Mouse (Mus musculus): ENCODE results near the gene Asrgl1.
"Not testable (repeated sequence)": the region's sequence is repeated elsewhere in the genome, so short reads cannot be mapped to it uniquely, and the experiment has no call there.

Gene Asrgl1

GRCm38 (mm10) chr19:9105101-9105685 lies 30.2 kb downstream of the Asrgl1 start:
- no peak for DNase-seq (ENCODE audit: low spot score in 2 of 2)

- DNase-seq (ENCODE audit: low spot score in 2 of 2) = no peak
Observed at GRCm38 (mm10) chr19:9103986-9104385, 31.4 kb downstream of the Asrgl1 start.

GRCm38 (mm10) chr19:9101062-9101457 lies 34.4 kb downstream of the Asrgl1 start:
- no peak for DNase-seq (ENCODE audit: low spot score in 2 of 2)

- no peak for DNase-seq (ENCODE audit: low spot score in 2 of 2)
Observed at GRCm38 (mm10) chr19:9100297-9101061, 35.0 kb downstream of the Asrgl1 start.

- DNase-seq (ENCODE audit: low spot score in 2 of 2) = no peak
Observed at GRCm38 (mm10) chr19:9099751-9100150, 35.7 kb downstream of the Asrgl1 start.

GRCm38 (mm10) chr19:9097441-9097840 lies 38.0 kb downstream of the Asrgl1 start:
- DNase-seq (ENCODE audit: low spot score in 2 of 2) = no peak

- no peak for DNase-seq (ENCODE audit: low spot score in 2 of 2)
Observed at GRCm38 (mm10) chr19:9095111-9095510, 40.3 kb downstream of the Asrgl1 start.

- no peak for DNase-seq (ENCODE audit: low spot score in 2 of 2)
Observed at GRCm38 (mm10) chr19:9090709-9091108, 44.7 kb downstream of the Asrgl1 start.

GRCm38 (mm10) chr19:9090191-9090590 lies 45.2 kb downstream of the Asrgl1 start:
- no peak for DNase-seq (ENCODE audit: low spot score in 2 of 2)

GRCm38 (mm10) chr19:9087821-9088220 lies 47.6 kb downstream of the Asrgl1 start, which contains the start of gene Scgb1a1:
TSS of gene Scgb1a1 (minus strand) at chr19:9087958.
- DNase-seq (ENCODE audit: low spot score in 2 of 2) = no peak

- not testable (repeated sequence) for DNase-seq (ENCODE audit: low spot score in 2 of 2)
Observed at GRCm38 (mm10) chr19:9083892-9084291, 51.5 kb downstream of the Asrgl1 start.

GRCm38 (mm10) chr19:9083010-9083355 lies 52.5 kb downstream of the Asrgl1 start:
- DNase-seq (ENCODE audit: low spot score in 2 of 2) = no peak

- DNase-seq (ENCODE audit: low spot score in 2 of 2) = peak; percentile 65 to 87
Observed at GRCm38 (mm10) chr19:9082191-9083009, 53.0 kb downstream of the Asrgl1 start.

GRCm38 (mm10) chr19:9081311-9082190 lies 53.9 kb downstream of the Asrgl1 start:
- no peak for DNase-seq (ENCODE audit: low spot score in 2 of 2)

- no peak for DNase-seq (ENCODE audit: low spot score in 2 of 2)
Observed at GRCm38 (mm10) chr19:9079916-9080315, 55.5 kb downstream of the Asrgl1 start.

GRCm38 (mm10) chr19:9076982-9077660 lies 58.3 kb downstream of the Asrgl1 start:
- no peak for DNase-seq (ENCODE audit: low spot score in 2 of 2)

- DNase-seq (ENCODE audit: low spot score in 2 of 2) = no peak
Observed at GRCm38 (mm10) chr19:9076035-9076434, 59.4 kb downstream of the Asrgl1 start.

GRCm38 (mm10) chr19:9075558-9075957 lies 59.9 kb downstream of the Asrgl1 start:
- DNase-seq (ENCODE audit: low spot score in 2 of 2) = no peak

GRCm38 (mm10) chr19:9074424-9074823 lies 61.0 kb downstream of the Asrgl1 start:
- DNase-seq (ENCODE audit: low spot score in 2 of 2) = no peak

GRCm38 (mm10) chr19:9073776-9074411 lies 61.5 kb downstream of the Asrgl1 start:
- no peak for DNase-seq (ENCODE audit: low spot score in 2 of 2)

- no peak for DNase-seq (ENCODE audit: low spot score in 2 of 2)
Observed at GRCm38 (mm10) chr19:9072157-9072530, 63.3 kb downstream of the Asrgl1 start.

Measured in thymus, postnatal 10 days (tissue).